Mouse (Mus musculus) stomach, embryonic 16.5 days (tissue): ENCODE results near the gene Fam131b. TPM values are rescaled to one million over a fixed set of nuclear protein-coding genes. Genes with fewer than 3 reads are reported as not detected.

ENCODE experiments used
- ATAC-seq: fragments of 200-750 bp; cut with Nextera tagmentation; 2 replicates; pipeline ENCODE4 v1.8.0; 2017; ENCODE audit warnings: moderate number of reproducible peaks, moderate TSS enrichment; ENCODE audit not compliant: insufficient read depth, low FRiP score
- H3K27ac ChIP-seq: fragments of 300-500 bp; sonication (generic); 2 replicates; pipeline ENCODE4 v1.5.1; 2014; ENCODE audit warnings: low read length
- H3K27me3 ChIP-seq: fragments of 300-500 bp; sonication (generic); 2 replicates; pipeline ENCODE4 v1.6.1; 2014; ENCODE audit warnings: low read length, control low read depth, mixed read lengths; ENCODE audit not compliant: control insufficient read depth, insufficient read depth
- H3K36me3 ChIP-seq: fragments of 300-500 bp; sonication (generic); 2 replicates; pipeline ENCODE4 v1.6.1; 2014; ENCODE audit warnings: low read length; ENCODE audit not compliant: control insufficient read depth, insufficient read depth
- H3K4me1 ChIP-seq: fragments of 300-500 bp; sonication (generic); 2 replicates; pipeline ENCODE4 v1.6.1; 2014; ENCODE audit warnings: low read length, control low read depth, mixed read lengths; ENCODE audit not compliant: control insufficient read depth, insufficient read depth
- H3K4me2 ChIP-seq: fragments of 300-500 bp; sonication (generic); 2 replicates; pipeline ENCODE4 v1.6.1; 2014; ENCODE audit warnings: low read depth, low read length, mixed read lengths
- H3K4me3 ChIP-seq: fragments of 300-500 bp; sonication (generic); replicated peaks from 2 replicates; pipeline ENCODE4 v1.5.1; 2014; ENCODE audit warnings: mild to moderate bottlenecking, low read length
- H3K9ac ChIP-seq: fragments of 300-500 bp; sonication (generic); 2 replicates; pipeline ENCODE4 v1.6.1; 2014; ENCODE audit warnings: low read length
- H3K9me3 ChIP-seq: fragments of 300-500 bp; sonication (generic); replicated peaks from 2 replicates; pipeline ENCODE4 v1.6.1; 2016; ENCODE audit warnings: low read length, control low read depth; ENCODE audit not compliant: control insufficient read depth
- WGBS: fragments of 180-500 bp; shearing (Covaris S2); extraction: QIAGEN DNeasy Blood & Tissue Kit; methylation state at CpG from one replicate; pipeline ENCODE4 v1.1.7; 2014; 5-methylcytosine and 5-hydroxymethylcytosine counted together
- polyA plus RNA-seq: library from polyadenylated mRNA; unstranded; fragments of >200 nt; fragmentation: Nextera tagmentation; extraction: Ambion mirVana; gene quantifications from 2 replicates; pipeline ENCODE4 v1.2.1, GENCODE M21; 2015

Fam131b gene
- 0.29 and 0.32 TPM in 2 replicates for polyA plus RNA-seq

DNA sequence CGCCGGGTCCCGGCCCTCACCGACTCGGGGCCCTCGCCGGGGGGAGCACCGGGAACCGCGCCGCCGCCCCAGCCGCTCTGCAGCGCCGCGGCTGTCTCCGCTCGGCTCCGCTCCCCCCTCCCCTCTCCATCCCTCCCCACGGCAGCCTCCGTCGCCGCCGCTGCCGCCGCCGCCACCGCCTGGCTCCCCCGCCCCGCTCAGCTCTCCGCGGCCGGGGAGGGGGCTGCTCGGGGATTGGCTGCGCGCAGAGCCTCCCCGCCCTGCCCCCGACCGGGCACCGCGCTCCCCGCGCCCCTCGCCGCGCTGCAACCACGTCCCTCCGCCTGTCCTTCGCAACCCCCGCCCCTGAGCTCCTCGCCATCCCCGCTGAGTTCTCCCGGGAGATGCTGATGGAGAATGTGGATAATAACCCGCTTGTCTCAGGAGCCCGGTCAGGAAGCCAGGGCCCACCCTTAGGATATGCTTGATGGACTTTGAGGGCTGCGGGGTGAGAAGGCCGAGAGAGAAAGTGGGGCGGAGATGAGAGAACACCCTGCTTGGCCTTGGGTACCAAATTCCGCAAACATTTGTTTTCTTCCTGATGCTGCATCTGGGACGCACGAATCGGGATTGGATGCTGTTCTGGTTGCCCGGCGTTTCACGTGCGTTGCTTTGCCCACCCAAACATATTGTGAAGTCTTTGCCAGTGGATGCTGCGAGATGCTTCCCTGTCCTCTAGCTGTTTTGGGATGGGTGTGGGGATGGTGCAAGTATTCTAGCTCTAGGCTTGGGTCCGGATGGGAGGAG, at the start of gene Fam131b:
TSS of gene Fam131b (minus strand) at position 162 of the 786 bp plus-strand sequence.
- Histone ChIP-seq H3K4me1 (peaks cover 7% of the 10 kb centered on the region), H3K4me3 (peak within 1 kb of the TSS; percentile 60), H3K27me3 (peaks cover 27% of the 10 kb centered on the region), H3K9ac (peak within 1 kb of the TSS; percentile 56), H3K4me2 (peak within 1 kb of the TSS; percentile 96), H3K27ac (no peak within 1 kb of the TSS), H3K36me3 (no peaks in the 10 kb centered on the region), H3K9me3 (no peaks in the 10 kb centered on the region)
- under 1% methylated on average over 61 of the region's 68 CpGs for WGBS
- peak; percentile 68 for ATAC-seq

DNA sequence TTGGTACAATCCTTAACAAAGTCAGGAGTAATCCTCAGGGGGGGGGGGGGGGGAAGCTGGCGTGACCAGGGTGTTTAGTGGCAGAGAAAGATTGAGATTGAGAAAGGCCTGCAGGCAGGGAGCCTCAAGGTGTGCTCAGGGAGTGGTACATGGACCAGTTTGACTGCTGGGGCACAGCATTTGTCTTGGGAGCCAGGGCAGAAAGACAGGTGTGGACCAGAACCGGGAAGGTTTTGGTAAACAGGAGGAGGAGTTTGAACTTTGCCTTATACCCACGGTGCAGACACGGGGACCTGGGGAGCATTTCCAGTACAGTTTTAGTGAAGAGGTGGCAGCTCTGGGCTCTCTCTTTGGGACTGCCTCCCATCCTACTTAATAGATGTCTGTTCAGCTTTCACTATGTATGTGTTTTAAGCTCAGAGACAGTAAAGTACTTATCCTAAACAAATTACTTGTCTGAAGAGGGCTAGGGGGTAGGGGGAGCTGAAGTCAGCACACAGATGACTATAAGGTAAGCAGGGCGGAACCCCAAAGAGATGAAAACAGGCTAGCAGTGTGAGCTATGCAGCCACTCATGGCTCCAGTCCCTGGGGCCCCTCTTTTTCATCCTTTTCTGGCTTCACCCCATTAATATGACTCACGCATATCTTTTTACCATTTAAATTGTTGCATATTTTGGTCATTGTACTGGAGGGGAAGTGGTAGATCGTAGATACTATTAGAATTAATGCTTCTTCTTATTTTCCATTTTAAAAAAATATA, 49.4 kb upstream of the Fam131b start:
- Histone ChIP-seq H3K9me3 (no peaks in the 10 kb centered on the region), H3K27me3 (no peaks in the 10 kb centered on the region), H3K27ac (peak overlapping the region; percentile 68; the same call in 1 of the 2 replicates), H3K9ac (peak overlapping the region; percentile 58), H3K4me3 (peak overlapping the region; percentile 69), H3K36me3 (no peaks in the 10 kb centered on the region), H3K4me1 (peaks cover 27% of the 10 kb centered on the region), H3K4me2 (peak overlapping the region; percentile 91)
- peak; percentile 38; the same call in 1 of the 2 replicates for ATAC-seq
- 36% methylated on average over 7 of the region's 7 CpGs for WGBS

DNA sequence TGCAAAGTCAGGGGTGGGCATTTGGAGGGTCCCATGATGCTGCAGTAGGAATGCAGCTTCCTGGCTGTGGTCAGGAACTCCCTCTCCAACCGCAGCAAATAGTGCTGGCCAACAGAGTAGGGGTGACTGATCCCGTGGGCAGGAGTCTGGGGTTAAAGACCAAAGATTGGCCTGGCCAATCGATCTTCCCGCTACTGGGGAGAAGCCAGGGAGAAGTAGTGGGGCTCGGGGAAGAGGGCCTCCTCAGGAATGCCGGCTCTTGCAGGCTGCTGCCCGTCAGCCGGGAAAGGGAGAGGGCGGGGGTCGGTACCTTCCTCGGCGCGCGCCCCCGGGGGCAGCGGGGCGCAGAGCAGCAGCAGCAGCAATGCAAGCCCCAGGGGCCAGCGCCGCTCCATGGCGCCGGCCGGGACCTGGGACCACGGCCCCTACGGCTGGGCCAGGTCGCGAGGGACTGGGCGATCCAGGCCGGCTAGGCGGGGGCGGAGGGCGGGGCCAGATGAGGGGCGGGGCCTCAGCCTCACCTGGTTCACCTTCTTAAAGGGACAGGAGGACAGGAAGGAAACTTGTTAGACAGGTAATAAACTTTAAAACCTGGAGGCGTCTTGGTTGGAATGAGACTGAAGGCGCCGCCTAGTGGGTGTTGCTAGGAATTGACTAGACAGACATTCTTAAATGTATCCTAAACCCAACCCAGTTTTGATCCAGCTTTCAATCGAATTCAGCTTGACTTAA, 48.5 kb upstream of the Fam131b start, which contains the start of gene Epha1:
TSS of gene Epha1 (minus strand) at position 453 of the 732 bp plus-strand sequence.
- no peaks in the 10 kb centered on the region for H3K27me3 ChIP-seq
- no peaks in the 10 kb centered on the region for H3K36me3 ChIP-seq
- H3K27ac ChIP-seq = peak within 1 kb of the TSS; percentile 74; the same call in 1 of the 2 replicates
- peaks cover 27% of the 10 kb centered on the region for H3K4me1 ChIP-seq
- peak; percentile 81 for ATAC-seq
- under 1% methylated on average over 36 of the region's 36 CpGs for WGBS
- H3K4me3 ChIP-seq = peak within 1 kb of the TSS; percentile 69
- peak within 1 kb of the TSS; percentile 91 for H3K4me2 ChIP-seq
- H3K9me3 ChIP-seq = no peaks in the 10 kb centered on the region
- peak within 1 kb of the TSS; percentile 80 for H3K9ac ChIP-seq

DNA sequence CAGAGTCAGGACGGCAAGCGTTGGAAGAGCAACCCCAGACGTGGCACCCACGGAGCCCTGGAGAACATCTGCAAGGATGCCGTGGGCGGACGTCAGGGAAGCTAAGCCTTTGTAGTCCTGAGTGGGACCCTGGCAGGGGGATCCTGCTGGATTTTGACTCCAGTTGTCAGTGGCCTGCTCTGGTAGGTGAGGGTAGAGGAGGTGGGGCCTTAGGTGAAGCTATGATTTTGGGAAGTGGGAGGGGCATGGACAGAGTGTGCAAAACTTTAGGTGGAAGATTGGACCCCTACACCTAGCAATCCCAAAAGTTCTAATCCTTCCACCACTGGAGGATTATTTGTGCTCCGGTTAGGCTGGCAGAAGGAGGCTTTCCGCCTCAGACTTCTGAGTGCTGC, 48.0 kb upstream of the Fam131b start:
- Histone ChIP-seq H3K27me3 (no peaks in the 10 kb centered on the region), H3K4me3 (peak overlapping the region; percentile 69), H3K9me3 (no peaks in the 10 kb centered on the region), H3K27ac (peak overlapping the region; percentile 74; the same call in 1 of the 2 replicates), H3K4me2 (peak overlapping the region; percentile 91), H3K4me1 (peaks cover 27% of the 10 kb centered on the region), H3K36me3 (no peaks in the 10 kb centered on the region), H3K9ac (peak overlapping the region; percentile 80)
- 30% methylated on average over 9 of the region's 9 CpGs for WGBS
- ATAC-seq = peak; percentile 7; the same call in 1 of the 2 replicates

DNA sequence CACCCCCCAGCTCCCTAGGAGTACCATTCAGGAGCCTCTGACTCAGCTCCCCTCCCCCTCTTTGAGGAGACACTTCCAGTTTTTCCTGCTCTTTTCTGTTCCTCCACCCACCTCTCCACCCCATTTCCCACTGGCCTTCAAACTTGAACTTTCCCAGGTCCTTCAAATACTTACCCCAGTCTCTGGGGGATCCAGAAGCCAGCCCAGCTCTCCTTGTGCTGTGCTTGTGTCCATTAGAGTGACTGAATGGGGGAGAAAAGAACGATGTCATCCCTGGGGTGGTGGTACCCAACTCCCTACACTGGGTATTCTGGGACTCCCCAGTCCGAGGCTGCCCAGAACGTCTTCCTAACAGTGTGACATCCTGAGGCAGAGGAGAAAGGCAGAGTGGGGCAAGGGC, 47.6 kb upstream of the Fam131b start:
- peak; percentile 9; the same call in 1 of the 2 replicates for ATAC-seq
- peak overlapping the region; percentile 69 for H3K4me3 ChIP-seq
- H3K4me1 ChIP-seq = peaks cover 27% of the 10 kb centered on the region
- no peaks in the 10 kb centered on the region for H3K9me3 ChIP-seq
- H3K36me3 ChIP-seq = no peaks in the 10 kb centered on the region
- no peaks in the 10 kb centered on the region for H3K27me3 ChIP-seq
- H3K27ac ChIP-seq = peak overlapping the region; percentile 53; the same call in 1 of the 2 replicates
- H3K9ac ChIP-seq = peak overlapping the region; percentile 80
- 22% methylated on average over 3 of the region's 3 CpGs for WGBS
- H3K4me2 ChIP-seq = peak overlapping the region; percentile 91

DNA sequence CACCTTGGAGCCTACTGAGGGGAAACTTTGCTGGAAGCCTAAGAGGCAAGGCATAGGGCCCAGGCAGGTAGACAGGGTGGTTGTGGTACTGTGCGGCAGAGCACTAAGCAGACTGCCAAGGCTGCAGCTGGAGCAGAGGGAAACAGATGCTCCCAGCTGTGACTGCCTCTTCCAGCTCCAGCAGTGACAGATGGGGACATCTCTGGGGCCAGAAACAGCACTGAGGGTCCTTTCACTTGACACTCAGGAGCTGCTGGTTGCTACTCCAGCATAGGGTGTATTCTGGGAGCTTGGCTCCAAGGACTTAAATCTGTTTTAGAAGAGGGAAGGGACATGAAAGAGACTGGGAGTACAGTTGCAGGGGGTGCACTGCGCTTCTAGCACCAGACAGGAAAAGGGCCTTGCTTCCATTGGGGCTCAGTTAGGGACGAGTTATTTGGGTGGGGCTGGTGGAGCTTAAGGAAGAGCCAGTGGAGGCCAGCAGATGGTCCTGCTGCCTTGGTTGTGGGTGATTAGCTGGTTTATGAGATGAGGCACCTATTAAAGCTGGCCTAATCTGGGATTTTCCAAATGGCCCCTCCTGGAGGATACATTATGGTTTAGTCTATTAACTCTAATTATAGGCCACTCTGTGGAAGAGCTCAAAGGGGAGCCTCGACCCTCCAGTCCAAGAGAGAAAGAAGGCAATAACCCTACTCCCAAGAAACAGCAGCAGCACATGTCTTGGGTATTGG, 46.4 kb upstream of the Fam131b start:
- Histone ChIP-seq H3K9me3 (no peaks in the 10 kb centered on the region), H3K4me2 (no peak overlapping the region), H3K4me1 (peaks cover 27% of the 10 kb centered on the region), H3K36me3 (no peaks in the 10 kb centered on the region), H3K27me3 (no peaks in the 10 kb centered on the region), H3K27ac (peak overlapping the region; percentile 17; the same call in 1 of the 2 replicates), H3K9ac (no peak overlapping the region), H3K4me3 (no peak overlapping the region)
- ATAC-seq = no peak
- 56% methylated on average over 4 of the region's 4 CpGs for WGBS

DNA sequence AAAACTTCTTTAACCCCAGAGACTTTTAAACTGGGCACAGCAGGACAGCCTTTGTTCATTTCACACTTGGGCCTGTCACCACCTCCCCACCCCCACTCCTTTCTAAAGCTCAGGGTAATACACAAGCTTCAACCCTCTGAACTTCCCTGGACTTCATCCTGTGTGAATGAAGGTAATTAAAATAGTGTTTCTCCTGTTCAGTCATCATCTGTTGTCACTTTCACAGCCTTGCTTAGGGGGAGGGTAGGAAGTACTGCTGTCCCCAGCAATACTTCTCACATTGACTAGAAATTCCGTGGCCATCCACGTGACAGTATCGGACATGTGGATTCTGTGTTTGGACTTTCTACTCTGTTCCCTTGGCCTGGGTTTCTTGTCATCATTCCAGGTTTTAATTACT, 45.4 kb upstream of the Fam131b start:
- 31% methylated on average over 3 of the region's 3 CpGs for WGBS
- Histone ChIP-seq H3K9ac (no peak overlapping the region), H3K4me2 (no peak overlapping the region), H3K9me3 (no peaks in the 10 kb centered on the region), H3K4me1 (peaks cover 27% of the 10 kb centered on the region), H3K27me3 (no peaks in the 10 kb centered on the region), H3K36me3 (no peaks in the 10 kb centered on the region), H3K27ac (no peak overlapping the region), H3K4me3 (no peak overlapping the region)
- no peak for ATAC-seq

DNA sequence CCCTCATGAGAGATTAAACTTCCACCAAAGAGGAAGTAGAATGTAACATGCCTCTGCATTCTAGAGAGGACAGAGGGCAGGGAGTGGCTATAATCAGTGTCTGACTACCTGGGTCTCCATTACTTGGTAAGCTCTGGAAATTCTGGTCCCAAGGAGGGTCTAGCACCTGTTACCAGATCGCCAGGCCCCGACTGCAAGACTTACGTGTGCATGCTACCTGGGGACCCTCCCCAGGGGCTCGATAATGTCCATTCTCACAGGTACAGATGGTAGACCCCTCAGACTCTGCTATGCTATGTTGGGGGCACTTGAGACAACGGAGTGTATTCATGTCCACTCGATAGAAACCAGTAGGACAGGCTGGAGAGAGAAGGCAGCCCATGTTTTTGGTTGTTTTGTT, 40.8 kb upstream of the Fam131b start:
- H3K4me2 ChIP-seq = no peak overlapping the region
- no peak for ATAC-seq
- H3K27me3 ChIP-seq = no peaks in the 10 kb centered on the region
- peaks cover 8% of the 10 kb centered on the region for H3K36me3 ChIP-seq
- H3K9ac ChIP-seq = no peak overlapping the region
- no peak overlapping the region for H3K27ac ChIP-seq
- H3K4me3 ChIP-seq = no peak overlapping the region
- H3K4me1 ChIP-seq = no peaks in the 10 kb centered on the region
- 84% methylated on average over 6 of the region's 6 CpGs for WGBS
- no peaks in the 10 kb centered on the region for H3K9me3 ChIP-seq
